Mouse (Mus musculus) kidney, embryonic 16.5 days (tissue): ENCODE measurements around the gene Hist1h3i. TPM values are rescaled to one million over a fixed set of nuclear protein-coding genes. Genes with fewer than 3 reads are reported as not detected.
"Not testable (repeated sequence)": the region's sequence is repeated elsewhere in the genome, so short reads cannot be mapped to it uniquely, and the experiment has no call there.

Source experiments
- ATAC-seq: fragments of 200-750 bp; cut with Nextera tagmentation; 2 replicates; pipeline ENCODE4 v1.8.0; 2017; ENCODE audit warnings: moderate TSS enrichment; ENCODE audit not compliant: low FRiP score, low TSS enrichment
- H3K27ac ChIP-seq: fragments of 300-500 bp; sonication (generic); 2 replicates; pipeline ENCODE4 v1.5.1; 2014; ENCODE audit warnings: low read length
- H3K27me3 ChIP-seq: fragments of 300-500 bp; sonication (generic); 2 replicates; pipeline ENCODE4 v1.6.1; 2014; ENCODE audit warnings: low read length, control low read depth, mixed read lengths; ENCODE audit not compliant: insufficient read depth
- H3K36me3 ChIP-seq: fragments of 300-500 bp; sonication (generic); 2 replicates; pipeline ENCODE4 v1.6.1; 2014; ENCODE audit warnings: low read length, control low read depth, mixed read lengths; ENCODE audit not compliant: insufficient read depth
- H3K4me1 ChIP-seq: fragments of 300-500 bp; sonication (generic); 2 replicates; pipeline ENCODE4 v1.6.1; 2014; ENCODE audit warnings: low read length, control low read depth, mixed read lengths; ENCODE audit not compliant: insufficient read depth
- H3K4me2 ChIP-seq: fragments of 300-500 bp; sonication (generic); replicated peaks from 2 replicates; pipeline ENCODE4 v1.6.1; 2014; ENCODE audit warnings: low read depth, low read length
- H3K4me3 ChIP-seq: fragments of 300-500 bp; sonication (generic); 2 replicates; pipeline ENCODE4 v1.5.1; 2014; ENCODE audit warnings: mild to moderate bottlenecking, low read length
- H3K9ac ChIP-seq: fragments of 300-500 bp; sonication (generic); replicated peaks from 2 replicates; pipeline ENCODE4 v1.6.1; 2014; ENCODE audit warnings: low read length
- H3K9me3 ChIP-seq: fragments of 300-500 bp; sonication (generic); 2 replicates; pipeline ENCODE4 v1.6.1; 2016; ENCODE audit warnings: low read length, control low read depth
- WGBS: fragments of 180-500 bp; shearing (Covaris S2); extraction: QIAGEN DNeasy Blood & Tissue Kit; methylation state at CpG from one replicate; pipeline ENCODE4 v1.1.7; 2014; 5-methylcytosine and 5-hydroxymethylcytosine counted together
- microRNA-seq: library from miRNA; unstranded; fragments of <30 nt; microRNA quantifications from one replicate; pipeline ENCODE4, GENCODE M21; 2016
- polyA plus RNA-seq: library from polyadenylated mRNA; unstranded; fragments of >200 nt; fragmentation: Nextera tagmentation; extraction: Ambion mirVana; gene quantifications from 2 replicates; pipeline ENCODE4 v1.2.1, GENCODE M21; 2015

Gene Hist1h3i
- polyA plus RNA-seq, 1 experiment from 2014 or later, result 117 TPM

DNA sequence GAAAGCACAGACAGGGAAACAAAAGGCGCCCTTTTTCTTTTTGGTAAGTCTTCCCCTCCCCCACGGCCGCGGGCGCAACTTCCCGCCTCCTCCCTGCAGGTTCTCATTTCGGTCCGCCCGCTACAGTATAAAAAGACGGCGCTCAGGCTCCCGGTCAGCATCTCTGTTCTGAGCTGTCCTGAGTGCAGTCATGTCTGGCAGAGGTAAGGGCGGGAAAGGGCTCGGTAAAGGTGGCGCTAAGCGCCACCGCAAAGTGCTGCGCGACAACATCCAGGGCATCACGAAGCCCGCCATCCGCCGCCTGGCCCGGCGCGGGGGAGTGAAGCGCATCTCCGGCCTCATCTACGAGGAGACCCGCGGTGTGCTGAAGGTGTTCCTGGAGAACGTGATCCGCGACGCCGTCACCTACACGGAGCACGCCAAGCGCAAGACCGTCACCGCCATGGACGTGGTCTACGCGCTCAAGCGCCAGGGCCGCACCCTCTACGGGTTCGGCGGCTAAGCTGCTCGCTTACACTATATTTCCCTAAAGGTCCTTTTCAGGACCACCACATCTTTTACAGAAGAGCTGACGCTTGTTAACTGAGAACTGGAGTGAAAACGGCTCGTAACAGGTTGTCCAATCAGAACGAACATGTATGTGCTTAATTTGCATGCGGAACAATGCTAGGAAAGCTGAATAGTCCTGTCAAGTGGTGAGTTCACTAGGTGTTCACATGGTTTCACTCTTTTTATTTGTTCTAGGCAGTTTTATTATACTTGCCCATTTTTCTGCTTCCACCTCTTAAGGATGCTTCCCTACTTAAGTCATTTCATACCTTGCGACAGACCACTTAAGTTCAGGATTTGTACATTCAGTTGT lies 48.0 kb downstream of the Hist1h3i start, which contains the start of gene Hist1h4j:
Hist1h4j (plus strand) TSS at position 159 of the 862 bp plus-strand sequence.
- Histone ChIP-seq H3K9ac (peak within 1 kb of the TSS; percentile 82), H3K4me1 (peaks cover 12% of the 10 kb centered on the region; the same call in 1 of the 2 replicates), H3K4me3 (peak within 1 kb of the TSS; percentile 61), H3K4me2 (peak within 1 kb of the TSS; percentile 67), H3K27ac (peak within 1 kb of the TSS; percentile 98)
- not testable (repeated sequence) for H3K36me3 ChIP-seq, H3K9me3 ChIP-seq, H3K27me3 ChIP-seq
- peak; percentile 94 for ATAC-seq
- under 1% methylated on average over 43 of the region's 56 CpGs for WGBS

DNA sequence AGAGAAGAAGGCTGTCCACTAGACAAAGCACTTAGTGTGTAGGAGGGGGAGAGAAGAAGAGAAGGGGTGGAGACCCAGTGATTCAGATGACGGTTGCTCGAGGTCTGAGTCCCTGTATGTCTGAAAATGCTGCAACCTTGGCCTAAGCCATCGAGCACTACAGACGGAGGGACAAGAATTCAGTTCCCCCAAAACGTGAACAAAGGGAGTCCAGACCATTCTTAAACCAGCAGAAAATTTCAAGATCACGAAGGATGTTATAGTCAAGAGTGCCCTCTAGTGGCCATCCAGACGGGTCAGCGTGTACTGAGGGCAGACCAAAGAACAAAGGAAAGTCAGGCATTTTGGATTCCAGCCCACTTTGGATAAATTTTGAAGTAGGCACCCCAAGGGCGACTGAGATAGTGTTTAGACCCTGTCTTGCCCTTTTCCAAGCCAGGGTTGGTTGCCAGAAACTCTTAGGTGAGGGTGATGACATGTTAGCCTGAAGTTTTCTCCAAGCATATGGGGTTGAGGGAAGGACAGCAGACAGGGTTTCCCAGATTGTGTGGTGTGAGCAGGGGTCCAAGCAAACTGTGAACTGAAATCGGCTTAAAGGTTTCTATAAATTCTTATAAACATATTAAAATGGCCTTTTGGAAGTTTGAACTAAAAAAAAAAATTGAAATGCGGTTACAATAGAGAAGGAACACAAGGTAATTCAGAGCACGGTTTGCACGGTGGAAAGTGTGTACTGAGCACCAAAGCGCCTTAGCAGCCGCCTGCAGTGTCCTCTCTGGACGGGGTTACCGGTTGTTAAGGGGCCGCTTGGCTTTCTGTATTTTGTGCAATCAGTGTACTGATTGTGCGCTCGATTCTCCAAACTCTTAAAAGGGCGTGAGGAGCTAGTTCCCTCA lies 48.9 kb downstream of the Hist1h3i start:
- H3K9me3 ChIP-seq, result no peaks in the 10 kb centered on the region
- under 1% methylated on average over 21 of the region's 21 CpGs for WGBS
- peak overlapping the region; percentile 67 for H3K4me2 ChIP-seq
- no peaks in the 10 kb centered on the region for H3K36me3 ChIP-seq
- H3K27me3 ChIP-seq, result no peaks in the 10 kb centered on the region
- H3K4me1 ChIP-seq, result peaks cover 12% of the 10 kb centered on the region; the same call in 1 of the 2 replicates
- H3K9ac ChIP-seq, result peak overlapping the region; percentile 82
- H3K4me3 ChIP-seq, result peak overlapping the region; percentile 61
- peak; percentile 85 for ATAC-seq
- H3K27ac ChIP-seq, result peak overlapping the region; percentile 98

DNA sequence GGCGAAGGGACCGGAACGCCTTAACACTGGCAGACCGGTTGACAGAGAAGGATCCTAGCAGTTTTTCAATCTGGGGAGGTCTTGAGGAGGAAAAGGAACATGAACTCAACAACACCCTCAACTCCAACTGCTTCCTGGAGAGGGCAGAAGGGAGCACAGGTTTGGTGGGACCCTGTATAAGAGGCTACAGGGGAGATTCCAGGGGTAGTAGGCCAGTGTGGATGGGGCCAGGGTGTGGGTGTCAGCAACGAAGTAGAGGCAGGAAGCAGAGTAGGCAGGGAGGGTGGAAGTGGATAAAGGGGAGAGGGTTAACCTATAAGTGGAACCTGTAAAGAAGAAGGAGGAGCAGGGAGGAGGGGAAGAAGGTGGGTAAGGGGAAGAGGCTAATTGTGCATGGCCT lies 49.7 kb downstream of the Hist1h3i start:
- no peaks in the 10 kb centered on the region for H3K9me3 ChIP-seq
- H3K9ac ChIP-seq, result peak overlapping the region; percentile 82
- no peak overlapping the region for H3K4me3 ChIP-seq
- no peaks in the 10 kb centered on the region for H3K27me3 ChIP-seq
- peak overlapping the region; percentile 98; the same call in 1 of the 2 replicates for H3K27ac ChIP-seq
- no peak overlapping the region for H3K4me2 ChIP-seq
- ATAC-seq, result peak; percentile 14; the same call in 1 of the 2 replicates
- H3K4me1 ChIP-seq, result peaks cover 12% of the 10 kb centered on the region; the same call in 1 of the 2 replicates
- H3K36me3 ChIP-seq, result no peaks in the 10 kb centered on the region
- WGBS, result 70% methylated on average over 5 of the region's 5 CpGs

Small RNAs within 50 kb of the gene (microRNA-seq; reads per million reads assigned to microRNA genes)
- gene Gm19658 (not detected), gene Gm44346 (not detected), gene Gm44454 (not detected), gene Gm44466 (not detected)

Other genes starting within 250 kb of the Hist1h3i start
- 0.16 and 0.17 TPM in 2 replicates for gene Olfr1366, start 240.6 kb downstream of the Hist1h3i start, polyA plus RNA-seq
- gene Olfr1535, start 223.5 kb downstream of the Hist1h3i start, polyA plus RNA-seq, result not detected in 2 replicates
- not detected in 2 replicates for gene Olfr1364, start 201.6 kb downstream of the Hist1h3i start, polyA plus RNA-seq
- not detected in 2 replicates for gene Olfr1362, start 169.3 kb downstream of the Hist1h3i start, polyA plus RNA-seq
- not detected in 2 replicates for gene Olfr11, start 140.9 kb downstream of the Hist1h3i start, polyA plus RNA-seq
- not detected in 2 replicates for gene Olfr1361, start 120.0 kb downstream of the Hist1h3i start, polyA plus RNA-seq
- not detected in 2 replicates for gene Olfr1360, start 106.0 kb downstream of the Hist1h3i start, polyA plus RNA-seq
- gene Olfr1359, start 85.3 kb downstream of the Hist1h3i start, polyA plus RNA-seq, result not detected in 2 replicates
- gene Hist1h2bl, start 67.2 kb downstream of the Hist1h3i start, polyA plus RNA-seq, result 1.9 and 3.8 TPM in 2 replicates
- 13.5 and 20.3 TPM in 2 replicates for gene Hist1h2ai, start 66.9 kb downstream of the Hist1h3i start, polyA plus RNA-seq
- 6.2 and 12.4 TPM in 2 replicates for gene Hist1h3h, start 65.7 kb downstream of the Hist1h3i start, polyA plus RNA-seq
- gene Hist1h2bm, start 61.3 kb downstream of the Hist1h3i start, polyA plus RNA-seq, result 4.3 and 4.4 TPM in 2 replicates
- gene Hist1h4j, start 48.3 kb downstream of the Hist1h3i start, polyA plus RNA-seq, result 1.4 and 1.6 TPM in 2 replicates
- 4.3 and 5.9 TPM in 2 replicates for gene Hist1h4k, start 32.9 kb downstream of the Hist1h3i start, polyA plus RNA-seq
- gene Hist1h2ak, start 29.5 kb downstream of the Hist1h3i start, polyA plus RNA-seq, result 24.4 and 25.9 TPM in 2 replicates
- 2.2 and 3.1 TPM in 2 replicates for gene Hist1h2bn, start 29.2 kb downstream of the Hist1h3i start, polyA plus RNA-seq
- 17.4 and 17.8 TPM in 2 replicates for gene Hist1h1b, start 2.7 kb downstream of the Hist1h3i start, polyA plus RNA-seq
- 3.4 and 6.0 TPM in 2 replicates for gene Hist1h2an, start 3.8 kb upstream of the Hist1h3i start, polyA plus RNA-seq
- 2.0 and 2.2 TPM in 2 replicates for gene Hist1h2bp, start 4.1 kb upstream of the Hist1h3i start, polyA plus RNA-seq
- gene Hist1h2bq, start 26.8 kb upstream of the Hist1h3i start, polyA plus RNA-seq, result 22.0 and 25.6 TPM in 2 replicates
- 2.1 TPM in 1 of 2 replicates, not detected in the other for gene Hist1h2ao, start 27.1 kb upstream of the Hist1h3i start, polyA plus RNA-seq
- gene Hist1h4m, start 28.4 kb upstream of the Hist1h3i start, polyA plus RNA-seq, result not detected in 2 replicates
- 13.6 and 14.5 TPM in 2 replicates for gene Hist1h4n, start 48.8 kb upstream of the Hist1h3i start, polyA plus RNA-seq
- gene Hist1h2ap, start 50.1 kb upstream of the Hist1h3i start, polyA plus RNA-seq, result 2,785 and 3,191 TPM in 2 replicates
- 22.6 and 26.0 TPM in 2 replicates for gene Hist1h2br, start 50.4 kb upstream of the Hist1h3i start, polyA plus RNA-seq
- gene Zfp184, start 161.7 kb upstream of the Hist1h3i start, polyA plus RNA-seq, result 11.6 and 13.7 TPM in 2 replicates
- 0.15 and 0.26 TPM in 2 replicates for gene Pom121l2, start 197.8 kb upstream of the Hist1h3i start, polyA plus RNA-seq
- 0.32 and 0.97 TPM in 2 replicates for gene Prss16, start 226.4 kb upstream of the Hist1h3i start, polyA plus RNA-seq